Mouse (Mus musculus) midbrain, embryonic 15.5 days (tissue): Measurements from ENCODE around the gene Epb41l5. TPM values are rescaled to one million over a fixed set of nuclear protein-coding genes. Genes with fewer than 3 reads are reported as not detected.

Source experiments
- ATAC-seq: fragments of 200-750 bp; cut with Nextera tagmentation; replicated peaks from 2 replicates; pipeline ENCODE4 v1.8.0; 2017; ENCODE audit warnings: moderate TSS enrichment
- H3K27ac ChIP-seq: fragments of 300-500 bp; sonication (generic); 2 replicates; pipeline ENCODE4 v1.5.1; 2015; ENCODE audit warnings: mild to moderate bottlenecking, inconsistent platforms
- H3K27me3 ChIP-seq: fragments of 300-500 bp; sonication (generic); replicated peaks from 2 replicates; pipeline ENCODE4 v1.6.1; 2015; ENCODE audit warnings: inconsistent platforms
- H3K36me3 ChIP-seq: fragments of 300-500 bp; sonication (generic); replicated peaks from 2 replicates; pipeline ENCODE4 v1.6.1; 2015; ENCODE audit warnings: inconsistent platforms
- H3K4me1 ChIP-seq: fragments of 300-500 bp; sonication (generic); 2 replicates; pipeline ENCODE4 v1.6.1; 2015; ENCODE audit warnings: inconsistent platforms
- H3K4me2 ChIP-seq: fragments of 300-500 bp; sonication (generic); 2 replicates; pipeline ENCODE4 v1.6.1; 2015; ENCODE audit warnings: inconsistent platforms, mild to moderate bottlenecking, moderate library complexity
- H3K4me3 ChIP-seq: fragments of 300-500 bp; sonication (generic); 2 replicates; pipeline ENCODE4 v1.5.1; 2015; ENCODE audit warnings: mild to moderate bottlenecking, inconsistent platforms
- H3K9ac ChIP-seq: fragments of 300-500 bp; sonication (generic); 2 replicates; pipeline ENCODE4 v1.6.1; 2015; ENCODE audit warnings: mild to moderate bottlenecking, inconsistent platforms
- H3K9me3 ChIP-seq: fragments of 300-500 bp; sonication (generic); 2 replicates; pipeline ENCODE4 v1.6.1; 2016; ENCODE audit warnings: inconsistent platforms
- WGBS: fragments of 180-500 bp; shearing (Covaris S2); methylation state at CpG from one replicate; pipeline ENCODE4 v1.1.7; 2015; ENCODE audit warnings: mixed read lengths; 5-methylcytosine and 5-hydroxymethylcytosine counted together
- polyA plus RNA-seq: library from polyadenylated mRNA; unstranded; fragments of >200 nt; fragmentation: Nextera tagmentation; extraction: Ambion mirVana; gene quantifications from 2 replicates; pipeline ENCODE4 v1.2.1, GENCODE M21; 2015

Gene Epb41l5
- 20.2 and 20.4 TPM in 2 replicates for polyA plus RNA-seq

DNA sequence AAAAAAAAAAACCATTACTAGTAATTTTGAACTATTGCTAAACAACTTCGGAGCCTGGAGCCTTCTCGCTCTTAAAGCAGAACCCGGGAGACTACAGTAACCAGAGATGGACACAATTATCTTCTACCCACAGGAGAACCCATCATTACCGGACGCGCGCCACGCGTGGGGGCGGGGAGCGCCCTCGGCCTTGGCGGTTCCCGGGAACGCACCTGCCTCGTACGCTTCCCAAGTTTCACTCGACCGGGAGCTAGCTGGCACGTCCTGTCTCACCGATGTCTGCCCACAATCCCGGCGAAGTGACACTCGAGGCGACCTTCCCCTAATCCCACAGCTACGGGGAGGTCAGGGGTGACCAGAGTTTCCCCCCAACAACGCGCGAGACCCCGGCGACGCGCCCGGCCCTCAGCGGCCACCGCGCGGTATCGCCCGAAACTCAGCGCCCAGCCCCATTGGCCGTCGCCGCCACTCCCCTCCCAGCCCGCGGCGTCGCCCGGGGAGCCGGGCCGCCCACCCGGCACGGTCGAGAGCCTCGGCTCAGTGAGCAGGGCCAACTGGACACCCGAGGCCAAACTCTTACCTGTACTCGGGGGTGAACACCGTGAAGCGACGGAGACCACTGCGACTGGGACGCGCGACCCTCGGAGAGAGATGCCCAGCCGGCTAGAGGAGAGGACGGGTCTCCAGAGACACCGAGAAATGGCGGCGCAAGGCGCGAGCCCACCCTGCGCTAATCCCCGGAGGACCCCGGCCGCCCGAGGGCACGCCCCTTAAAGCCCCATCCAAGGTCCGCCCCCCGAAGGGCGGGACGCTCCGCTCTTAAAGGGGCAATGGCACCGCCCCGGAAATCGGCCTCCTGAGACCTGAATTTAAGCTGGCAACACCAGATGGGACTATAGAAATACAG lies at the start of gene Epb41l5:
TSS of gene Epb41l5 (minus strand) at position 796 of the 907 bp plus-strand sequence.
- under 1% methylated on average over 85 of the region's 86 CpGs for WGBS
- no peaks in the 10 kb centered on the region for H3K36me3 ChIP-seq
- no peaks in the 10 kb centered on the region for H3K9me3 ChIP-seq
- peak; percentile 96 for ATAC-seq
- H3K27me3 ChIP-seq, result no peaks in the 10 kb centered on the region
- H3K4me3 ChIP-seq, result peak within 1 kb of the TSS; percentile 96
- H3K4me1 ChIP-seq, result peaks cover 5% of the 10 kb centered on the region
- peak within 1 kb of the TSS; percentile 77 for H3K27ac ChIP-seq
- H3K4me2 ChIP-seq, result peak within 1 kb of the TSS; percentile 90
- H3K9ac ChIP-seq, result peak within 1 kb of the TSS; percentile 78

DNA sequence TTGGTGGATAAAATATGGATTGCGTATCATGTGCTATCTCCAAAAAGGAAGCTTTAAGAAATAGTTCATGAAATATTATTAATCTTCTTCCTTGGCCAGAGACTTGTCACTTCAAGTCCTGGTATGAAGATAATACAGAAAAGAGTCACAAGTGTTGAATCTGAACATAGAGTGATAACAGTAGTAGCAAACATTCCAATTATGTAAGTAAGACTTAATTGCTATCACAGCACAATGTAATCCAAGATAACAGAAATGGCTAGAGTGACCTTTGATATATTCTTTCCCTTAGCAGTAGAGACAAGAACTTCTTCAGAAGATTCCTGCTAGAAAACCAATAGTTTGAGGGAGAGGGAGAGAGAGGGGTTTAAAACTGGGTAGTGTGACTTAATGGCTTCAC lies 48.1 kb upstream of the Epb41l5 start:
- Histone ChIP-seq H3K4me3 (no peak overlapping the region), H3K9me3 (no peaks in the 10 kb centered on the region), H3K4me1 (no peaks in the 10 kb centered on the region), H3K9ac (no peak overlapping the region), H3K27me3 (no peaks in the 10 kb centered on the region), H3K4me2 (no peak overlapping the region), H3K36me3 (peaks cover 2% of the 10 kb centered on the region; the same call in 1 of the 2 replicates), H3K27ac (no peak overlapping the region)
- WGBS, result 99% methylated on average over 1 of the region's 1 CpGs
- no peak for ATAC-seq

DNA sequence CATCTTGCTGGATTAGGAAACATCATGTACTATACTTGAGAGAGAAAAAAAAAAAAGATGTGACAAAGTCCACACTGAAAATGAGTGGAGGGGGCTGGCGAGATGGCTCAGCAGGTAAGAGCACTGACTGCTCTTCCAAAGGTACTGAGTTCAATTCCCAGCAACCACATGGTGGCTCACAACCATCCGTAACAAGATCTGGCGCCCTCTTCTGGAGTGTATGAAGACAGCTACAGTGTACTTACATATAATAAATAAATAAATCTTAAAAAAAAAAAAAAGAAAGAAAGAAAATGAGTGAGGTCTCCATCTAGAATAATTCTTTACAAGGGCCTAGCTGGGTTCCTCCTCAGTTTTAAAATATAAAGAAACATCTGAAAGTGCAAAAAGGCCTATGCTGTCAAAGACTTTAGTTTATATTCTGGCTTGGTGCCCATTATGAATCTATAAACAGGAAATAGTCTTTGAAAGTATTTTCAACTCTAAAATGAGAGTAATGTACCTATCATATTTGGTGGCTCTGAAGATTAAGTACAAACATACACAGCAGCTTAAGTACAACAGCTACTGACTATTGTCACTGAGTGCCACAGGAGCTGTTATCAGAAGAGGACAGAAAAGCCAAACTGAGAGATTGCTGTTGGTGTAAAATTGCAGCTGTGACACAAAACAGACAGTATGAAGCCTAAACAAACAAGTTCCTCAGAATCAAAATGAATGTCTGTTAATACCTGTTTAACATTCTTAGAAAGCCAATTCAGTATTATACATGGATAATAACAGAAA lies 37.2 kb upstream of the Epb41l5 start:
- ATAC-seq, result no peak
- Histone ChIP-seq H3K27ac (no peak overlapping the region), H3K9ac (no peak overlapping the region), H3K27me3 (no peaks in the 10 kb centered on the region), H3K4me3 (no peak overlapping the region), H3K4me1 (no peaks in the 10 kb centered on the region), H3K36me3 (0 out of 2 replicates have a peak, but pooled peaks cover 4% of the 10 kb centered on the region), H3K4me2 (no peak overlapping the region), H3K9me3 (no peaks in the 10 kb centered on the region)
- WGBS, result 95% methylated on average over 3 of the region's 3 CpGs

DNA sequence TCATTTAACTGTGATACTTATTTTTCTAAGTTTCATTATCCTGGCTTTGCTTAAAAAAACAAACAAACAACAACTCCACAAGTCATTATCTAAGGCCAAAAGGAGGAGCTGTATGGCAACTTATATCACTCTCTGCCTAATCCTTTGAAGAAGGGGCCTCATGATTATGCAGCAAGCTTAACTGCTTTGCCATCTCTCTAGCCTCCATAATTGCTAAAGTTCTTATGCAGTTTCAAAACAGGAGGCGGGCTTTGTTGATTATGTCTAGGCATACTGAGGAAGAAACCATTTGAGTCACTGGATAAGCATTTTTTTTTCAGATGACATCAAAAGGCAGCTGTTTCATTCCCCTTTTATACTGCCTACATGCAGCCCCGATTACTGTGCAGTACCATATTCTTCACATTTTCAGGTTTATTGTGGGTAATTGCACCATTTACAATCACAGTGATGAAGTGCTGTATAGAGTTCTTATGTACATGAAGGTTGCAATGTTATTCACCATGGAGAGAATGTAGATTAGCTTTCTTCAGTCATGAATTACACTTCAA lies 32.9 kb upstream of the Epb41l5 start:
- H3K9ac ChIP-seq, result no peak overlapping the region
- H3K27ac ChIP-seq, result no peak overlapping the region
- H3K4me3 ChIP-seq, result no peak overlapping the region
- 51% methylated on average over 2 of the region's 2 CpGs for WGBS
- no peak for ATAC-seq
- H3K9me3 ChIP-seq, result no peaks in the 10 kb centered on the region
- H3K4me1 ChIP-seq, result no peaks in the 10 kb centered on the region
- no peak overlapping the region for H3K4me2 ChIP-seq
- peaks cover 11% of the 10 kb centered on the region; the same call in 1 of the 2 replicates for H3K36me3 ChIP-seq
- no peaks in the 10 kb centered on the region for H3K27me3 ChIP-seq

DNA sequence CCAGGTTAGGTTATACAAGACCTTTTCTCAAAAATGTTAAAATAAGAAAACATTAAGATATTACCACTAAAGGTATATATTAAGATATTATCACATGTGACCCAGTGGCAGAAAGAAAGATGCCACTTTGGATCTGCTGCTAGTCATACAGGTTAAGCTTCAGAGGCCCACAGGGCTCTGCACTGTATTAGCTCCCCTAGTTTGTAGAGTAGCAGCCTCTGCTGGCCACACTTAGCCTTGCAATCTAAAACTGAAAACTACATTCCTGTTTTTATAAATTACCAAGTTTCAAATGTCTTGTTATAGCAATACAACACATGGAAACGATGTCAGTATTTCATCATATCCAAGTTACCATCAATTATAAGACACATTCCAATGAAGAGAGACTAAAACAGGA lies 26.2 kb upstream of the Epb41l5 start:
- Histone ChIP-seq H3K4me2 (no peak overlapping the region), H3K4me1 (no peaks in the 10 kb centered on the region), H3K9ac (no peak overlapping the region), H3K36me3 (peaks cover 7% of the 10 kb centered on the region; the same call in 1 of the 2 replicates), H3K4me3 (no peak overlapping the region), H3K27me3 (no peaks in the 10 kb centered on the region), H3K9me3 (no peaks in the 10 kb centered on the region), H3K27ac (no peak overlapping the region)
- ATAC-seq, result peak; percentile 73; the same call in 1 of the 2 replicates
- 73% methylated on average over 1 of the region's 1 CpGs for WGBS

DNA sequence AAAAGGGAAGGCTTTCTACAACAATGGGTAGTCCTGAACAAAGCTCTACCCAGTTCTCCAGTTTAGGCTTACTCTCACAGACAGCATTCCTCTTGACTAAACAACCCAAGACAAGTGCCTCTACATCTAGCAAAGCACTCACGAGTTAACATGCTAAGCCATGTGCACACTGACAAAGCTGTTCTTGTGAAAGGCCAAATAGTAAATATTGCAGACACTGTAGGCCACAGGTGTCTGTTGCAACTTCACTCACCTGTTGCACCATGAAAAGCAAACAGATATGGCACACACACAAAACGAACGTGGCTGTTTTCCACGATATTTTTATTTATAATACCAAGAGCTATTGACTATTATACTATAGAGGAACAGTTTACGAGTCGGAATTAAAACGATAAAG lies 18.1 kb upstream of the Epb41l5 start:
- Histone ChIP-seq H3K4me3 (no peak overlapping the region), H3K27ac (no peak overlapping the region), H3K27me3 (no peaks in the 10 kb centered on the region), H3K36me3 (peaks cover 7% of the 10 kb centered on the region; the same call in 1 of the 2 replicates), H3K4me2 (no peak overlapping the region), H3K4me1 (no peaks in the 10 kb centered on the region), H3K9me3 (no peaks in the 10 kb centered on the region), H3K9ac (no peak overlapping the region)
- 93% methylated on average over 7 of the region's 7 CpGs for WGBS
- ATAC-seq, result no peak

DNA sequence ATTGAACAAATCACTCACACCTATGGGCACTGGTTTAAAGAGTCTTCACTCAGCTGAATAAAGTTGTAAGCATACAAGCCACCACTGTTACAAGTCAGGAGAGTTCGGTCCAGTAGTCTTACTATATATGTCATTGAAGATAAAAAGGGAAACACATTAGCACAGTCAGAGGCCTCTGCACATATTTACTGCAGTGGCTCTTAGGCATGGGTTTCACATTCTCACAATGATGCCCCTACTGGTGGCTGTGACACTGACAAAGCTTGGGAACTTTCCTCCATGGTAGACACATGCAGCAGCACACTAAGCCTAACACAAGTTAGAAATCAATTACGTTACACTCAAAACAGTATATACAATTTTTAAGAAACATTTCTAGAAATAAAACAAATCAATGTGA lies 5.5 kb upstream of the Epb41l5 start:
- H3K36me3 ChIP-seq, result 0 out of 2 replicates have a peak, but pooled peaks cover 4% of the 10 kb centered on the region
- no peaks in the 10 kb centered on the region for H3K9me3 ChIP-seq
- WGBS, result 95% methylated on average over 2 of the region's 2 CpGs
- no peak overlapping the region for H3K4me2 ChIP-seq
- H3K27me3 ChIP-seq, result no peaks in the 10 kb centered on the region
- H3K9ac ChIP-seq, result no peak overlapping the region
- peaks cover under 1% of the 10 kb centered on the region; the same call in 1 of the 2 replicates for H3K4me1 ChIP-seq
- H3K4me3 ChIP-seq, result no peak overlapping the region
- no peak for ATAC-seq
- no peak overlapping the region for H3K27ac ChIP-seq

DNA sequence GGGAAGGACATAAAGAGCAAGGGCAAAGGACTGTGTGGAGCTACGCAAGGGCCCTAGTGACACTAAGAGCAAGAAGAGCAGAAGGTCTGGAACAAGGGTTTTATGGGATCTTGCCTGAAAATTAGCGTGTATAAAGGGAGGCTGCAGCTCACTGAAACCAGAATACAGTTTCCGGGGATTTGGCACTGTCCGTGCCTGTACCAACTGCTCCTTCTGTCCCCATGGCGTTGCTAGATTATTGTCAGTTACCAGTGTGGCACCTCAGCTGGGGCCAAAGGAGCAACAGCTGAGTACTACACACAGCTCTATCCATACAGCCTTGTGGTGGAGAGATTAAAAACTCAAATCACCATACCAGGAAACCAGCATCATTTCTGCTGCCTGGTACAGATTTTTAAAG lies 1.6 kb upstream of the Epb41l5 start:
- no peak for ATAC-seq
- no peaks in the 10 kb centered on the region for H3K36me3 ChIP-seq
- peaks cover 5% of the 10 kb centered on the region for H3K4me1 ChIP-seq
- no peak overlapping the region for H3K4me2 ChIP-seq
- no peak overlapping the region for H3K9ac ChIP-seq
- no peak overlapping the region for H3K27ac ChIP-seq
- no peaks in the 10 kb centered on the region for H3K27me3 ChIP-seq
- H3K4me3 ChIP-seq, result no peak overlapping the region
- WGBS, result 90% methylated on average over 5 of the region's 5 CpGs
- no peaks in the 10 kb centered on the region for H3K9me3 ChIP-seq

DNA sequence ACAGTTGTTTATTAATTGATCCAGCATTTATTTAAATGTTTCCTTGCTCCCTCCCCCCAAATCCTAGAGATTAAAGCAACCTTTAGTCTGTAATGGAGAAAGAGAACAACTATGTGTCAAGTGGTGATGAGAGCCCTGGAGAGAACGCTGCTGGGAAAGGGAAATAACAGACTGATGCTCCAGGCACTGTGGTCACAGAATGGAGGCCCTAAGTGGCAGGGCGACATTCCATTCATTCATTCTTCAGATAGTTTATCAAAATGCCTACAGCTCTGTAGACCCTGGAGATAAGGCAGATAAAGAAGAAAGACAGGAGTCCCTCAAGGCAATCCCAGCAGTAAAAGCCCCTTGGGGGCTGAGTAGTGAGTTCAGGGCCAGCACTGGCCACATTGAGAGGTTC lies 827 bp upstream of the Epb41l5 start:
- Histone ChIP-seq H3K27me3 (no peaks in the 10 kb centered on the region), H3K4me2 (no peak overlapping the region), H3K4me3 (no peak overlapping the region; the same call in 1 of the 2 replicates), H3K27ac (no peak overlapping the region), H3K9me3 (no peaks in the 10 kb centered on the region), H3K36me3 (no peaks in the 10 kb centered on the region), H3K4me1 (peaks cover 5% of the 10 kb centered on the region), H3K9ac (no peak overlapping the region)
- WGBS, result 77% methylated on average over 2 of the region's 2 CpGs
- no peak for ATAC-seq

DNA sequence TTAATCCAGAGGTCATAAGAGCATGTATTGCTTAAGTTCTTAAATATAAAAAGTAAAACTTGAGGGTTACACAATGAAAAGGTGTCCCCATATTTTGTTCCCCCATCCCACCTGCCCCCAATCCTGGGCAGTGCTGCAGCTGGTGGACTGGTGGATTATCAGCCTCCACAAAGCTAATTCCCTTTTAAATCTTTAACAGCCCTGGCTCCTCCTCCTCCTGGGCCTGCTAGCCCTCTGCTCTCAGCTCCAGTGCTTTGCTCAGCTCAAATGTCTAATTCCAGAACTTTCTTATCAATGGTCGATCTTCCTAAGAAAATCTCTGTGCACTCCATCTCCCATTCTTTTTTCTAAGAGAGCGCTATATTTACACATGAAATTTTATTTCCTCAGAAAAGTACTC lies 2.4 kb downstream of the Epb41l5 start:
- ATAC-seq, result no peak
- Histone ChIP-seq H3K27me3 (no peaks in the 10 kb centered on the region), H3K9me3 (no peaks in the 10 kb centered on the region), H3K27ac (no peak overlapping the region), H3K4me2 (no peak overlapping the region), H3K4me1 (peaks cover 5% of the 10 kb centered on the region), H3K36me3 (no peaks in the 10 kb centered on the region), H3K9ac (no peak overlapping the region), H3K4me3 (no peak overlapping the region)
- 58% methylated on average over 2 of the region's 2 CpGs for WGBS

DNA sequence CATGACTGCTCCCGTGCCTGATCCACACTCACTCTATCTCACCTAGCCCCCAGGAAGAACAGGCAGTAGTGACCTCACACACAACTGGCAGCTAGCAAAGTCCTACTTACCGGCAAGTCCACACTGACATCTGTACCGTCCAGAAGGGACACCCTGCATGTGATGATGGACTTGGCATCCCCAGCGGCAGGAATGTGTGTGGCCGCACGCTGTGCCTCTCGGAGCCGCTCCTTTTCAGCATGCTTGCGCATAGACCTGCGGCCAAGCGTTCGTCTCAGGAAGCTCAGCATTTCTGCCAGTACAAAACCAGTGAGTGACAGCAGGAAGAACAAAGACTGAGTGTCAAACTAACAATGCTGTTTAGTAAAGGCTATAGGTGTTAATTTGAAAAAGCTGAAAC lies 6.4 kb downstream of the Epb41l5 start:
- ATAC-seq, result 0 out of 2 replicates have a peak, but pooled peaks have one; percentile 30
- H3K27me3 ChIP-seq, result no peaks in the 10 kb centered on the region
- no peaks in the 10 kb centered on the region for H3K4me1 ChIP-seq
- H3K36me3 ChIP-seq, result no peaks in the 10 kb centered on the region
- no peak overlapping the region for H3K27ac ChIP-seq
- H3K4me3 ChIP-seq, result no peak overlapping the region
- H3K4me2 ChIP-seq, result no peak overlapping the region
- 22% methylated on average over 12 of the region's 12 CpGs for WGBS
- no peaks in the 10 kb centered on the region for H3K9me3 ChIP-seq
- no peak overlapping the region for H3K9ac ChIP-seq
